Mouse (Mus musculus) CD4-positive helper T cell, adult 2 months (primary cell): ENCODE measurements around the gene Cdnf.
A peak's percentile ranks its signal among the peaks of the same experiment; 100 is the strongest.

Experiments
- DNase-seq: peaks from one replicate; pipeline ENCODE4 v3.0.0-alpha.2; 2012; ENCODE audit warnings: low read depth, missing footprints, low spot score

Gene Cdnf

DNA sequence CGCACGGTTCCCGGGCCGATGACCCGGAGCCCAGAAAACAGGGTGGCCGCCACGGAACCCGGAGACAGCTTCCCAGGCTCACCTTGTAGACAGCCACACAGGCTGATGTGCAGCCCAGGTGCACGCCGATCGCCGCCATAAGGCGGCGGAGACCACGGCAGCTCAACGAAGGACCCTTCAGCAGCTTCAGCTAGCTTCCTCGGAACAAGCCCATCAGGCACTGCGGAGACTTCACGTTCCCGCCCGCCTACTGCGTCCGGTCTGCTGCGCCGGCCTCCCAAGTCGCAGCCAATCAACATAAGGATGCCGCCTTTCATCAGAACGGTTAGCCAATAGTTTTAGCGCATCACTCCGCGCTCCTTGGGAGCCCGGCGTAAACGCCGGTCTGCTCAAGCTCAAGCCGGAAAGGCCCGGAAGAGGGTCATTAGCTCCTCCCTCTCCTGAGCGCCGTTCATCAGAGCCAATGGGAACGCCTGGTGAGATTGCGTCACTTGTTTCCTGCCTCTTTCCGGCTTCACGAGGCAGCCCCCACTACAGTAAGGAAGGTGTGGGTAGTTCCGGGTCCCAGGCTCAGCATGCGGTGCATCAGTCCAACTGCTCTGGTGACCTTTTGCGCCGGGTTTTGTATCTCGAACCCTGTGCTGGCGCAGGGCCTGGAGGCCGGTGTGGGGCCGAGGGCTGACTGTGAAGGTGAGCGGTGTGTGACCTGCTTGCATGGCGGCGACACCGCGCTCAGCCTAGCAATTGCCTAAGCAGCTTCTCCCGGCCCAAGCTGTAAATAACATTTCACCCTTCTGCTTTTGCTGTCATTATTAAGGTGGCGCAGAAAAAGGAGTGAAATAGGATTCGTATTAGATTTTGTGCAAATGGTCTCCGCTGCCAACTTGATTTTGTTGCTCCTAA lies at the start of gene Cdnf, which contains the start of the genes Gm45902 and Hspa14:
Gene Cdnf (plus strand): TSS at position 479 of the 903 bp plus-strand sequence.
Gene Gm45902 (minus strand): TSS at position 239 of the 903 bp plus-strand sequence.
Gene Hspa14 (minus strand): TSS at position 263 of the 903 bp plus-strand sequence.
- peak; percentile 99 for DNase-seq

DNA sequence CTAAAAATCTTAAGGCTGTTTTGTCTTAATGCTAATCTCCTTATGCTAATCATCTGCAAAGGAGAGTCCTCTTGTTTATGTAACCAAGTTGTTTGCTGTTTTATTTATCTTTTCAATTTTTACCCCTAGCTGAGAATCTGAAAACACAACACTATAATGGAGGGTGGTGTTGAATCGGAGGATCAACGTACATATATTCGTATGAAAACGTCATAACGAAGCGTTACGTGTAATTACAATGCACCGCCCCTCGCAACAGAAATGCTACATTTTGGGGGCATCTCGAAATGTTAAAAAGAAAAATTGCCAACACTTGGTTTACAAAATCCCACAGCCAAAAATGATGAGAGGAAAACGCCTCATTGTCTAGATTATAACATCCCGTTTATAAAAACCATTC lies 38.9 kb upstream of the Cdnf start:
- peak; percentile 40 for DNase-seq

DNA sequence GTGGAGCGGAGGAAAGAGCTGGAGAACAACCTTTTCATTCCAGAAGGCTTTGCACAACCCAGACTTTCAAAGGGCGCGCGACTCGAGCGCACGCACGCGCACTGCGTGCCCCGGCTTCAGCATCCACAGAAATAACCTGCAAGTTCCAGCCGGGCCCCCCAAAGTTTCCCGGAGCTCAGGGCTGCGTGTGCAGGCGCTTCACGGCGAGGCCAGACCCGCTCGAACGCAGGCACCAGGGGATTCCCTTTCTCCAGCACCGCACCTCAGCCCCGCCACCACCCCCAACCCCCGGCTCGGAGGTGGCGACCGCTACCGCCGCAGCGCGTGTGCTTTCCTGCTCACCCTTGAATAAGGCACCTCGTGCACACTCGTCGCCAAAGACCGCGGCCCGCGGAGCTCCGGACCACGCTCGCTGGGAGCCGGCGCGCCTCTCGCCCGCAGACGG lies 38.4 kb upstream of the Cdnf start:
- peak; percentile 80 for DNase-seq

DNA sequence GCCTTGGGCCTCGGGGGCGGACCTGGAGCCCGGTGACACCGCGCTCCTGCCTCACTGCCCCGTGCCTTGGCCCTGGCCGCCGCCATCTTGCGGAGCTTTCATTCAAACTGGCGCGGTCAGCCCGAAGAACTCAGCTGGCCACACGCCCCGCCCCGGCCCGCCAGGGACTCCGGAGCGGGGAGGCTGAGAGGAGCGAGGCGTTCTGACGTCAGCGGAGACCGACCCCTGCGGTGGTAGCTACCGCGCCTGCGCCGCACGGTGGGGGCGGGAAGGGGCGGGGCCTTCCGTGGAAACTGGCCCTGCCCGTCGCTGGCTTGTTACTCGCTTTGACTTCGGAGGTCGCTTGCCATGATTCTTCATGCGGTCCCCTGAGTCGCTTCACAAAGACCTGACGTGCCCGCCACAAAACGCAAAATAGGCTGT lies 38.0 kb upstream of the Cdnf start, which contains the start of gene Suv39h2:
Gene Suv39h2 (minus strand): TSS at position 171 of the 423 bp plus-strand sequence.
- DNase-seq, result peak; percentile 97

DNA sequence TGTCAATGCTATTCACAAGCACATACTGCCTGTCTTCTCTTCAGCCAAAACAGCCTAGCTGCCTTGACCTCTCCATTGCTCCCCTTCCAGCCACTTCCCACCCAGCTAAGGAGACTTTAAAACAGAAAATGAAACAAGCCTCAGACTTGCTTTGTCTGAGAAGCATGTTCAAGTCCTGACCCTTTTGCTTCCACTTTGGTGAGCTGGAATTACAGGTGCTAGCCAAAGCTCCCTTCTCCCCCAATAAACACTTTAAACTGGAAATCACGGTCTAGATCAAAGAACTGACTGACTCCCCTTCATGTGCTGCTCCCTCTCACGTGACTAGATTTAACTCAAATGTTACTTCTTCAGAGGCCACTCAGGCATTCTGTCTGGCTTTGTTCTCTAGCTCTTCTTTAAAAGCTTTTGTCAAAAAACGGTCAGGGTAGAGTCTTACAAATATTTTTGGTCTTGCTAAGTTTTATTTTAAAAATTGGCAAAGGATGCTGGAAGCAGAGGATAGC lies 37.0 kb upstream of the Cdnf start:
- DNase-seq, result peak; percentile 37

DNA sequence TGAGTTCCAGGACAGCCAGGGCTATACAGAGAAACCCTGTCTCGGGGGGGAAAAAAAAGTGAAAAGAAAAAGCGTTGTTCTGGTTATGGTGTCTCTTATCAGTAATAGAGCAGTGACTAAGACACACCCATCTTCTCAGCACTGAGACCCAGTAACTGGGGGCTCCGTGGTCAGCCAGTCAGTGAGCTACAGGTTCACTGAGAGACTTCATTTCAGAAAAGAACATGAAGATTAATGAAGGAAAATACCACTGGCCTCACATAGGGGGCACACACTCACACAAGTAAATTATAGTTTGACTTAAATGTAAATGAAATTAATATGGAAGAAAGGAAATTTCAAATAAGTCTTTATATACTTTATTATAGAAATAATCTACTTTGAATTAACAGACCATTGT lies 32.6 kb upstream of the Cdnf start:
- DNase-seq, result no peak

DNA sequence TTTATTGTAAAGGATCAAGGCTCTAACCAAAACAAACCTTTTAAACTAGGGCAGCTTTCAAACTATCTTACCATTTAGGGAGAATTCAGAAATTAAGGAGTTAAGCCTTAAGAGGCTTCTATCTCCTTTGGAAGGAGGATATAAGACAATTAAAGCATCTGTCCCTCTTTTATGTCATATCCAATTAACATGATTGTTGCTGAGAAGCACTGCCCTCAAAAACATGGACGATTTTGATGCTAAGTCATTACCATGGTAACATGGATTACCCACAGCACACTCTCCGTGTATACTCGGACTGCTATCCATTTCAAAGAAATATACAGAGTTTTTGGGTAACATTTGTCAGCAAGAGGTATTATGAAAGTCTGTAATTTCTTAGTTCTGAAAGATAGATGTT lies 23.0 kb upstream of the Cdnf start:
- DNase-seq, result no peak

DNA sequence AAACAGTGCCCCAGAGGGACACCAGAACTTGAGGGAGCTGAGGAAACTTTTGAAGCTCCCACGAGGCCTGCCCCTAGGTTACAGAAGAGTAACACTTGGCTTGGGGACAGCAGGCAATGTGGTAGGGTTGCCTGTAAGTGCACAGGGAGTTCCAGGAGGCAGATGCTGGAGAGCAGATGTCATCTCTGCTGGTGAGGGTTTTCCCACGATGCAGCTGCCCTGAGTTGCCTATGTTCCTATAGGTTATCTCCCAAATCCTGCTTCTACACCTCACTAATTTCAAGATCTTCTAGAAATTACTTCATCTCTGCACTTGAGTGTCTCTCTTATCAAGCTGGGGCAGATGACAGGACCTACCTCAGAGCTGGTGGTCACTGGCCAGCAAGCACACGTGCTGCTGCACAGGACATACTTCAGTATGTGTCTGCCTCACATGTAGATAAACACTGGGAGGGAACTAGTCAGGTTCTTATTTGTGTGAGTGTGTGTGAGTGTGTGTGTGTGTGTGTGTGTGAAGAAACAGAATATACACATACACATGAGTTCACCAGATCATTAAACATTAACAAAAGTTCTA lies 18.9 kb upstream of the Cdnf start:
- no peak for DNase-seq

DNA sequence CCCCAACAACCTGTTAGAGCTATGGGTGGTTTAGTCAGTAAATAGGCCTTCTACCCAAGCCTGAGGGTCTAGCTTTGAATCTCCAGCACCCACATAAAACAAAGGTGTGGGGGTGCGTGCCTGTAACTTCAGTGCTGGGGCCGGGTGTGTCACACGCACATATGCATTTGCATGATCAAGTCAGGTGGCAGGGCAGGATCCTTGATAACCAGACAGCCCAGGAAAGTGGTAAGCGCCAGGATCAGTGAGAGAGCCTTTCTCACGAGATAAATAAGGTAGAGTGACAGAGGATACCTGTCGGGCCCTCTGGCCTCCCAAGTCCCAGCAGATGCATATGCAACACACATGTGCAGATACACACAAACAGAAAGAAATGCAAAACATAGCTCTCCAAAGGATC lies 13.3 kb upstream of the Cdnf start:
- no peak for DNase-seq

DNA sequence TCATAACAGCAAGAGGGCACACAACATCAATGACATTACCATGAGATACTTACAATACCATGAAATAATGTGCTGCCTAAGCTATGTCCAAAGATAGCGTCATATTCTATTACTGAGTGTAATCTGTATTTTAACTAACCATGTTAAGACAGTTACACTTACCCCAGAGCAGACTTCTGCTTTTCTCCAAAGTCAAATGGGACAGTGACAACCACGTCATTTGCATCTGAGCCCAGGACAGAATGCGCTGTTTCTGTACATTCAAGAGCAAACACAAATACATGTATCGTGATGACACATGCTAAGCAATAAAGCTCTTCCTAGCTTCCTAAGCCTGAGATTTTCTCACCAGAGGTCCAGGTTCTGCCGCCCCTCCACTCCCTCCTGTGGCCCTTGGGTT lies 11.9 kb upstream of the Cdnf start:
- no peak for DNase-seq

DNA sequence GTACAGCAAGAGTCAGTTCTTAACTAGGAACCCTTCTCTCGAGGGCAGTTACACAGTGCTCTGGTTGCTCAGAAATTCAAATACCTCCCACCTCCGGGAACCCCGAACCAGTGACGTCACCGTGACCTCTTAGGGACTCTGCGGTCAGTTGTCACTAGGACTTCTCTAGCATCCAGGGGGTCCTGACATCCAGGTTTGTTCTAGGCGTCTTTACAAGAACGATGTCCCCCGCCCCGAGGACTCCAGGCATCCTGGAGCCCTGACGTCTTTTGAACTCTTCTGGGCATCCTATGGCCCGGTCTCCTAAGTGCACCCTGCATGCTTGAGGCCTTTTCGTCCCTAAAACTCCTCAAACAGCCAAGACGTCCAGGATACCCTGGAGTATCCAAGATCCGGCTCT lies 754 bp upstream of the Cdnf start:
- DNase-seq, result peak; percentile 76

DNA sequence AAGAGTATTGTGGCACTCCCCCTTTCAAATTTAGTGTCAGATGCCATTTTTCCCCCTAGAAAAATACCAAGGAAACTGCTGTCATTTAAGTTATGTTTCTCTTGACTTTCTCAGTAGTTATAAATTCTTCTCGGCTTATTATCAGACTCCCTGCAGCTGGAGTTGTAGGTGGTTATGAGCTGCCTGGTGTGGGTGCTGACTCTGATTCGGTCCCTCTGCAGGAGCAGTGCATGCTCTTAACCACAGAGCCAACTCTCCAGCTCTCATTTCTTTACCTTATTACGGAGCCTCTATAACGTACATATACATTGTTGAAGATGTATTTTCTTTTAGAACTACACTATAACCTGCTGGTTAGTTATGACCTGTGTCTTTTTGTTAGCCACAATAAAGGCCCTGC lies 9.7 kb downstream of the Cdnf start:
- DNase-seq, result no peak

DNA sequence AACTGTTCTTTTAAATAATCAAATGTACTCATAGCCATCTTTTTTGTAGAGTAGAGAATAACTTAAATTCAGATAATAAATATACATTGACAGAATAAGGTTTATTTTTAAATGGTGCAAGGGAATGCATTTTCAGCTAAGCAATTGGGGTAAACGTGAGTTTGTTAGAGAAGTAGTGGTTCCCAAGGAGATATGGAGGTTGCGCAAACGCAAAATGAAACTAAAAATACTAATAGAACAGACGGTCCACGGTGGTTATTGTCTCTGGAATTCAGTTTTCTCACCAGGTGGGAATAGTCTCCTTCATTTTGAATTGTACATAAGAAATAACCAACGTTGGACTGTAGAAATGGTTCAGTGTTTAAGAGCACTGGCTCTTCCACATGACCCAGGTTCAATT lies 13.5 kb downstream of the Cdnf start:
- DNase-seq, result no peak

DNA sequence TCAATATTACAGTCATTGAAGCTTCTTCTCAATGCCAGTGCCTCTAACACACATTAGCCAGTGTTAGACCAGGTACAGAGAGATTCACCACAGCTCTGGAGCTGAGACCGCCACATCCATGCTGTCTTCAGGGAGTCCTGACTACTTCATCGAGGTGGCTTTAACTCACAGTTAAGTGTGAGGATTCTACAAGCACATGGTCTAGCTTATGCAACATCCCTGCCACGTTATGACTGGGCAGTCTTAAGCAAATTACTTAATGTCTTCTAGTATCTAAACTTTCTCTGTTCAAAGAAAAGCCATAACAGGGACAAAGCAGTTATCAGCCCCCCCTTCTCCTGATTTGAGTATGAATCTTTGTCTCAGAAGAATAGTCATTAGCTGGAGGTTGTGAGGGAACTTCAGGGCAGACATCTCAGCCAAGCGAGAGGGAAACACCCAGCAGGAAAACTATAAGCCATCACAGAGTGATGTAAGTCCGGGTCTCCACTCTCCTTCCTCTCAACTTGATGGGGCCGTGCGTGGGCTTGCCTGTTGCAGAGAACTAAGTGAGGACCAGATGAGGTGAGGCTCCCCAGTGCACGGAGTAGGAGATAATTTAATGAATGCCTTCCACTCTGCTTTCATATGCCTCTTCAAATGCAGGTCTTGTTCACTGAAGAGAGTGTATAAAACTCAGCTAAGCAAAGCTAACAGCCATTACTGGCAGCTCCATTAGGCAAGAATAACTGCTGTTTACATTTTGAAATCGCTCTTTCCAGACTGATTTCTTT lies 28.7 kb downstream of the Cdnf start:
- DNase-seq, result no peak

DNA sequence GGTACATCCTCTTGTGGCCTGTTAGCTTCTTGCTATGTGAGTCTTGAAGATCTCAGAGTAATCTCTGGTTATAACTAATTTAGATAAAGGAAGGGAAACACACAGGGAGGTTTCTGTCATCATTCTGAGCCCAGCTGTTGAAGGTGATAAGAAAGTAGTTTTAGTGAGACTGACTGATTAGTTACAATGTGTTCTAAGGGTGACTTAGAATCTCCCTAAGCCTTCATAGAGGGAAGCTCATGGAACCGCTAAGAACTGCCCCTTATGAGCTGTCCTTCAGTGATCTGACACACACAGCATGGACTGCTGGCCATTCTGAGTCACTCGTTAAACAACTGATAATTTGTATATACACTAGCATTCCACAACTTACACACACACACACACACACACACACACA lies 33.2 kb downstream of the Cdnf start:
- DNase-seq, result no peak

DNA sequence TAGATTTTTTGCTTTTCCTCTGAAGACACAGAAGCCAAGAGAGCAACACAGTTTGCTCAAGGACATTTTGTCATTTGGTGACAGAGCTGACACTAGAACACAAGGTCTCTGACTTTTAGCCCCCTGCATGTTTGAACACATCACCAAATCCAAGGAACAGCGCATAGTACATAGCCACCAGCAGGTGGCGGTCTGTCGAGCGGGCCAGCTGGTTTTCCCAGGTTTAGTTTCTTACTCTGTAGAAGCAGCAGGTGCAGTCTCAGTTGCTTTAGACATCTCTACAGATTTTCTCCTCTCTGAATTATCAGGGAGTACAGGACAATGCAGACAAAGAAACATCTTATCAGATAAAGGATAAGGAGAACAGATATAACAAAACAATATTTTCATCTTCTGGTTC lies 33.8 kb downstream of the Cdnf start:
- peak; percentile 74 for DNase-seq

DNA sequence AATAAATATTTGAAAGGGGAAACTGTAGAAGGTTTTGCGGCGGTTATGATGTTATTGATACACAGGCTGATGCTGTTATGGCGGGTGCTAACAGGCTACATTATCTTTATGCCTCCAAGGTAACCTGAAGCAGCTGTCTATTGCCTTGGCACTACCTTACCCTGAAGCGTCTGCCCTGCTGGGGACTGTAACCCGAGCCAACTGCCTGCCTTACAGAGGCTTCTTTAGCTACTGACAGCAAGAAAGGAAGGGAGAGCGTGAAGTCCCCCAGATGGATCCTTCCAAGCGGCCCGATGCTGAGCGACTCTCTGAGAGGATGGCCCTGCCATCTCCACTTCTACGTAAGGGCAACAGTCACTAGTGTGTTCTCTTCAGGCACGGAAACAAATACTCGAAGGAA lies 57.4 kb downstream of the Cdnf start, which contains the start of gene Fam107b:
Gene Fam107b (plus strand): TSS at position 303 of the 400 bp plus-strand sequence.
- DNase-seq, result no peak

DNA sequence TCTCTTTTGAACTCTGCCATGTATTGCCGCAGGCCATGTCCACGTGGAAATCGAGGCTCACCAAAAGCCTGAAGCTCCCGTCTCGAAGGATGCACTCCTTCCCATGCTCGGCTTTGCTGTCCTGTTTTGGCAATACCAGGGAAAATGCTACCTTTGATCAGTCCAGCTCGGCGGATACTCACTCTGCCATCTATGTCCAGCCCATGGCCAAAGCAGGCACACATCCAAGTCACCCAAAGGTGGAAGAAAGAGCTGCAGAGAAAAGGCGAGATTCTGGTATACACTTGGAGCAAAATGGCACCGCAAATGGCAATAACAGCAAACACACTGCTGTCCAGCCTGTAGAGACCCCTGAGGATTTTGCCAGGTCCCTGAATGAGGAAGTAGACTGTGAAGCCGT lies 57.8 kb downstream of the Cdnf start:
- DNase-seq, result no peak

DNA sequence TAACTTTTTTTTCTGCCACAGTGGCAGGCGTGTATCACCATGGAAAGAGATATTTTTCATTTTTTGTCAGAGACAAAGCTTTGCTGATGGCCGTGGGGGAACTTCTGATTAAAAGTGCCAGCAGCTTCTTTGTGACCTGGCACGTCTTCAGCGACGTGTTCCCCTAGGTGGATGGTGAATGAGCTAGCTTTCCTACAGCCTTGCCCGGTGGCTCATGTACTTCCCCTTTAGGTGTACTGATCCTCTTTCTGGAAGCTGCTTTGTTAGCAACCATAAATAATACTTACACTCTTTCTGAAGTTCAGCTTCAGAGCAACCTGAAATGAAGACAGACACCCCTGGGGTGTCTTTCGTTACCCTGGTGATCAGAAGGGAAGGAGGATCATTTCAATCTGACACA lies 61.1 kb downstream of the Cdnf start:
- no peak for DNase-seq

DNA sequence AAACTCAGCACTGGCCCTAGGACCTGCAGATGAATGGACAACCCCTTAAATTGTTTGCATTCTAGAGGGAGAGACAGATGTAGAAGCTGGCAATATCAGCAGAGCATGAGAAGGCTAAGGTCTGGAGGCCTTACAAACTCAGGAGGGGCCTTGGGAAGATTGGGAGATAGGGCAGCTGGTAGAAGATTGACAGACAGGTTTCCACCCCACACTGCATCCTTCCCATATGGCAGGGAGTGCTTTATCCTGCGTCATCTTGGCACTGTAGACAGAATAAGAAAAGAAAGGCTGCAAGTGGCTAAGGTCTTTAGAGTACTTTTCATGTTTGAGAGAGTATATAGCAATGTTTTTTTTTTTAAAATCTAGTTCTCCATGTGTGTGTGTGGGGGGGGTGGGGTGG lies 62.3 kb downstream of the Cdnf start:
- no peak for DNase-seq
